Mouse (Mus musculus) Patski (cell line): ENCODE measurements at regions not wholly inside any gene's neighbourhood (a gene's known extent, or its start where the extent isn't known, plus 50 kb on each side); places are given as distances from the start of the nearest gene placed in this dataset.

Source experiments
- ATAC-seq: fragments of 100-300 bp; one replicate; pipeline ENCODE4 v1.8.0; 2021
- CTCF ChIA-PET: fragments of 350-600 bp; sonication (Branson Sonifier 250); formaldehyde crosslinking; loops from one replicate; lab custom pipeline; 2022; ENCODE audit warnings: inconsistent platforms; lab: Charles Lee
- POLR2A ChIA-PET: fragments of 350-600 bp; sonication (Branson Sonifier 250); formaldehyde crosslinking; loops from one replicate; lab custom pipeline; 2022; ENCODE audit warnings: antibody characterized with exemption, inconsistent platforms; lab: Charles Lee
- DNase-seq: peaks from one replicate; pipeline ENCODE4 v3.0.0-alpha.2; 2011; ENCODE audit warnings: low read depth, low spot score
- H3K27me3 ChIP-seq: fragments of 371-371 bp; one replicate; pipeline ENCODE4 v1.5.1; 2021
- CTCF ChIP-seq: fragments of 100-300 bp; IDR thresholded peaks from one replicate; pipeline ENCODE4 v1.5.1; 2021
- in situ Hi-C: fragments of 300-500 bp; cut with MboI; formaldehyde crosslinking; loops from 3 replicates; pipeline ENCODE4 v1.11.1; 2018; ENCODE audit warnings: low pct_unique_long_range_greater_than_20kb, mixed read lengths

GRCm38 (mm10) chr2:9717904-9718303, 163.1 kb upstream of the 4930412O13Rik start:
- CTCF ChIA-PET = interaction anchor here (1.0 kb wide), 1 partner anchor 12 kb away, joined by 3 read pairs; no protein-coding TSS in a partner anchor
- POLR2A ChIA-PET = no interaction called here
- in situ Hi-C loops = no loop called here

GRCm38 (mm10) chr2:9733243-9733642, 147.8 kb upstream of the 4930412O13Rik start:
- H3K27me3 ChIP-seq = no peaks in the 10 kb centered on the region
- in situ Hi-C loops = no loop called here
- CTCF ChIA-PET = no interaction called here
- POLR2A ChIA-PET = no interaction called here
- peak; percentile 20 for DNase-seq
- peak; percentile 82 for ATAC-seq
- TF ChIP-seq CTCF = no peak

More at GRCm38 (mm10) chr2:9717904-9718303, 163.1 kb upstream of the 4930412O13Rik start:
- no peak for TF ChIP-seq CTCF
- ATAC-seq (no peak), DNase-seq (no peak)
- H3K27me3 ChIP-seq = no peaks in the 10 kb centered on the region

- ChIA-PET POLR2A (no interaction called here), CTCF (no interaction called here)
- TF ChIP-seq CTCF = no peak
- H3K27me3 ChIP-seq = no peaks in the 10 kb centered on the region
- in situ Hi-C loops = no loop called here
- ATAC-seq = no peak
- no peak for DNase-seq
Measured at GRCm38 (mm10) chr2:9744181-9744580, 136.9 kb upstream of the 4930412O13Rik start.

GRCm38 (mm10) chr2:9749829-9750788, 130.9 kb upstream of the 4930412O13Rik start:
- TF ChIP-seq CTCF = no peak
- H3K27me3 ChIP-seq = no peaks in the 10 kb centered on the region
- ATAC-seq (no peak), DNase-seq (no peak)
- POLR2A ChIA-PET = no interaction called here
- CTCF ChIA-PET = no interaction called here
- in situ Hi-C loops = no loop called here

- ChIA-PET POLR2A (no interaction called here), CTCF (no interaction called here)
- ATAC-seq (no peak), DNase-seq (no peak)
- TF ChIP-seq CTCF = no peak
- H3K27me3 ChIP-seq = no peaks in the 10 kb centered on the region
- in situ Hi-C loops = no loop called here
Measured at GRCm38 (mm10) chr2:9753691-9754090, 127.4 kb upstream of the 4930412O13Rik start.

- in situ Hi-C loops = no loop called here
- ATAC-seq (no peak), DNase-seq (no peak)
- CTCF ChIA-PET = no interaction called here
- POLR2A ChIA-PET = no interaction called here
- no peak for TF ChIP-seq CTCF
- no peaks in the 10 kb centered on the region for H3K27me3 ChIP-seq
Measured at GRCm38 (mm10) chr2:9754153-9754552, 126.9 kb upstream of the 4930412O13Rik start.

GRCm38 (mm10) chr2:9757770-9758420, 123.2 kb upstream of the 4930412O13Rik start:
- ChIA-PET POLR2A (no interaction called here), CTCF (interaction anchor here (1.1 to 1.6 kb wide), 2 partner anchors 11 to 19 kb away, joined by 3 to 6 read pairs; no protein-coding TSS in a partner anchor)
- in situ Hi-C loops = no loop called here
- DNase-seq (no peak), ATAC-seq (no peak)
- no peaks in the 10 kb centered on the region for H3K27me3 ChIP-seq
- TF ChIP-seq CTCF = no peak

GRCm38 (mm10) chr2:9758983-9759382, 122.1 kb upstream of the 4930412O13Rik start:
- POLR2A ChIA-PET = no interaction called here
- ATAC-seq (no peak), DNase-seq (no peak)
- TF ChIP-seq CTCF = no peak
- in situ Hi-C loops = no loop called here
- no peaks in the 10 kb centered on the region for H3K27me3 ChIP-seq
- CTCF ChIA-PET = interaction anchor here (0.9 to 1.6 kb wide), 3 partner anchors 12 to 20 kb away, joined by 3 to 6 read pairs (median 3); no protein-coding TSS in a partner anchor

- no peak for TF ChIP-seq CTCF
- DNase-seq (no peak), ATAC-seq (no peak)
- in situ Hi-C loops = no loop called here
- ChIA-PET POLR2A (no interaction called here), CTCF (interaction anchor here (0.9 kb wide), 1 partner anchor 19 kb away, joined by 3 read pairs; no protein-coding TSS in a partner anchor)
- H3K27me3 ChIP-seq = no peaks in the 10 kb centered on the region
Measured at GRCm38 (mm10) chr2:9759389-9760104, 121.5 kb upstream of the 4930412O13Rik start.

GRCm38 (mm10) chr2:9780159-9780558, 100.9 kb upstream of the 4930412O13Rik start:
- in situ Hi-C loops = no loop called here
- ChIA-PET POLR2A (no interaction called here), CTCF (no interaction called here)
- ATAC-seq = no peak
- no peak for TF ChIP-seq CTCF
- DNase-seq = peak; percentile 20
- no peaks in the 10 kb centered on the region for H3K27me3 ChIP-seq
